Mouse (Mus musculus) erythroblast, embryonic 14.5 days (primary cell): ENCODE results near the gene Muc20.

ENCODE experiments used
- GATA1 ChIP-seq: IDR thresholded peaks from 2 replicates; pipeline ENCODE4 v1.6.1; 2012; ENCODE audit warnings: low read length, inconsistent platforms, mixed read lengths
- TAL1 ChIP-seq: IDR thresholded peaks from 3 replicates; pipeline ENCODE4 v1.6.1; 2012; ENCODE audit warnings: low read length, inconsistent platforms, mixed read lengths

DNA sequence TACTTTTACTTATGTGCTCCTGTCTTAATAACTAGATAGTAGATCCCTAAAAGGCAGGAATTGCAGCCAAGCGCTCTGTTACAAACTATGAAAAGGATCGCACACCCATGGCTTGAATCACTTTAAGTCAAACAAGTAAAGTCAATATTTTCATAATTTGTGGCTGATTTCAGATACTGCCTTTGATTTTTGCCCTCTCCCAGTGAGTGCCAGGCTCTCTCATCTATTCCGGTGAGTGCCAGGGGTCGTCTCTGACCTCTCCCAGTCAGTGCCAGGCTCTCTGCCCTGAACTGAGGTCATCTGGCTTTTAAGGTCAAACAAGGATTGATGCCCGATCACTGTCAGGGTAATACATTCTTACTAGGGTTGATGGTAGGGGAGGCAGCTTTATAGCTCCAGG lies 21.2 kb upstream of the Muc20 start:
- TF ChIP-seq GATA1 (no peak), TAL1 (no peak)
